Mouse (Mus musculus): ENCODE data around the gene Ano10. TPM values are rescaled to one million over a fixed set of nuclear protein-coding genes. Genes with fewer than 3 reads are reported as not detected.

Gene Ano10
- total RNA-seq (2014; rRNA removed) (35.3 and 48.6 TPM in 2 replicates), polyA plus RNA-seq (2015; fragmentation: Nextera tagmentation; extraction: Ambion mirVana) (32.9 and 34.5 TPM in 2 replicates)

- peak; percentile 98 for DNase-seq (ENCODE audit: low spot score)
- H3K9ac ChIP-seq (replicated peaks; ENCODE audit: low read length) = peak within 1 kb of the TSS; percentile 77
- ATAC-seq = peak; percentile 98
- no peaks in the 10 kb centered on the region for H3K9me3 ChIP-seq (ENCODE audit: low read length)
- H3K27me3 ChIP-seq (ENCODE audit: insufficient read depth, low read length) = no peaks in the 10 kb centered on the region
- H3K4me3 ChIP-seq (ENCODE audit: low read length) = peak within 1 kb of the TSS; percentile 85
- peak; percentile 24; the same call in 1 of the 2 replicates for TF ChIP-seq CTCF (IDR thresholded peaks at IDR 0.05; ENCODE audit: low read depth)
- peaks cover 6% of the 10 kb centered on the region; the same call in 1 of the 2 replicates for H3K4me1 ChIP-seq (ENCODE audit: insufficient read depth, low read length)
- WGBS = 1% methylated on average over 45 of the region's 51 CpGs
- no peaks in the 10 kb centered on the region for H3K36me3 ChIP-seq (ENCODE audit: insufficient read depth, low read length)
- peak within 1 kb of the TSS; percentile 77 for H3K4me2 ChIP-seq (ENCODE audit: low read depth, low read length)
- peak within 1 kb of the TSS; percentile 89 for H3K27ac ChIP-seq
Measured at GRCm38 (mm10) chr9:122294242-122294881, at the start of gene Ano10. Ano10 (minus strand) TSS chr9:122294423.

DNA sequence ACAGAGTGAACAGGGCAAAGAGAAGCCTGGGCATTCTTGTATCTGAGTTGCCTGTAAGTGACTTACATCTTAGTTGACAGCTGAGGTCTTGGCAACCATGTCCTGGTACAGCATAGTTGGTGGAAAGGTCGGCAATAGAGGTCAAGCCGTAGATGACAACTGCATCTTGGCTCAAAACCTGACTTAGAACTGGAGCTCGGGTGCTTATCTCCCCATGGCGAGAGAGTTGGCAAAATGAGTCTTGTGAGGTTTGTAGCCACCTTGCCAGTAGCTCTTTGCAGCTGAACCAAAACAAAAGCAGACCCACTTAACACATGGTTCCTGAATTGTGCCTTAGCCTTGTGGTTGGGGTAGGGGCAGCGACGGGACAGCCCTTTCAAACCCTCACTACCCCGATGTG lies 49.2 kb upstream of the Ano10 start:
- Histone ChIP-seq H3K4me3 (ENCODE audit: low read length) (no peak overlapping the region), H3K9ac (replicated peaks; ENCODE audit: low read length) (no peak overlapping the region), H3K36me3 (ENCODE audit: insufficient read depth, low read length) (no peaks in the 10 kb centered on the region), H3K4me2 (ENCODE audit: low read depth, low read length) (no peak overlapping the region), H3K27ac (no peak overlapping the region), H3K4me1 (ENCODE audit: insufficient read depth, low read length) (no peaks in the 10 kb centered on the region), H3K27me3 (ENCODE audit: insufficient read depth, low read length) (no peaks in the 10 kb centered on the region), H3K9me3 (ENCODE audit: low read length) (no peaks in the 10 kb centered on the region)
- DNase-seq (ENCODE audit: low spot score) (no peak), ATAC-seq (no peak)
- 88% methylated on average over 7 of the region's 7 CpGs for WGBS
- TF ChIP-seq CTCF (IDR thresholded peaks at IDR 0.05; ENCODE audit: low read depth) = no peak

DNA sequence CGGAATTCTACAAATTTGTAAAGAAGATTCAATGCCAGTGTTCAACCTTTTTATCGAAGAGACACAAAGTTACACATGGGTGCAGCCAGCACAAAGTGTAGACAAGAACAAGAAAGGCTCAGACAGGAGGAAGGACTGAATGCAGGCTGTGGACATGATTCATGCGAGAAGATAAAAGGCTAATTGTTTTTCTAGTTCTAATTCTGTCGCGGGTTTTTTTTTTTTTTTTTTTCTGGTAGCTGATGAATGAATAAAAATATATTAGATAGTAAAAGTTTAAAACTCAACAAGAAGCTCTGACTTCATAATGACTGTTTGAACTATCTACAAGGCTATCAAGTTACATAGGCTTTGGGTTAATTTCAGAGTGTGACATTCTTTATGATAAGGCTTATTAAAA lies 45.7 kb upstream of the Ano10 start:
- no peaks in the 10 kb centered on the region for H3K36me3 ChIP-seq (ENCODE audit: insufficient read depth, low read length)
- H3K9ac ChIP-seq (replicated peaks; ENCODE audit: low read length) = no peak overlapping the region
- H3K4me1 ChIP-seq (ENCODE audit: insufficient read depth, low read length) = no peaks in the 10 kb centered on the region
- ATAC-seq (no peak), DNase-seq (ENCODE audit: low spot score) (no peak)
- no peaks in the 10 kb centered on the region for H3K27me3 ChIP-seq (ENCODE audit: insufficient read depth, low read length)
- H3K27ac ChIP-seq = no peak overlapping the region
- no peak overlapping the region for H3K4me3 ChIP-seq (ENCODE audit: low read length)
- WGBS = 58% methylated on average over 5 of the region's 5 CpGs
- H3K9me3 ChIP-seq (ENCODE audit: low read length) = no peaks in the 10 kb centered on the region
- no peak for TF ChIP-seq CTCF (IDR thresholded peaks at IDR 0.05; ENCODE audit: low read depth)
- H3K4me2 ChIP-seq (ENCODE audit: low read depth, low read length) = no peak overlapping the region

DNA sequence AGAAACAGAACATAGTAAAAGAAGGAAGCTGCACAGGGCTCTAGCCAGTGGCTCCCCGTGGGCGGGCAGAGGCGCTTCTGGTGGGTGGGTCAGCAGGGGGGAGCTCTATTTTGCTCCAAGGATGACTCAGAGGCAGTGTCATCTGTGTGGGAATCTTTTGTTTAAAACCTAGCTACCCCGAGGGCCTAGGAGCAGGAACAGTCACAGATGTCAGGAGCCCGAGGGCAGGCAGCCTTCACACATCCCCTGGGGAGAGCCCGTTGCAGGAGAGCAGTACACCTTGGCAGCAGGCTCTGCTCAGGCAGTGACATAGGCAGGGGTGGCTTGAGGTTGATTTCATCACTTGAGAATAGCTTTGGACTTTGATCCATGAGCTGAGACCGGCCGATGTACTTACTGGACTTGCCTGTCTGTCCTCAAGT lies 43.3 kb upstream of the Ano10 start:
- H3K9ac ChIP-seq (replicated peaks; ENCODE audit: low read length) = no peak overlapping the region
- no peaks in the 10 kb centered on the region for H3K9me3 ChIP-seq (ENCODE audit: low read length)
- no peak for TF ChIP-seq CTCF (IDR thresholded peaks at IDR 0.05; ENCODE audit: low read depth)
- H3K36me3 ChIP-seq (ENCODE audit: insufficient read depth, low read length) = no peaks in the 10 kb centered on the region
- no peak for DNase-seq (ENCODE audit: low spot score)
- no peaks in the 10 kb centered on the region for H3K27me3 ChIP-seq (ENCODE audit: insufficient read depth, low read length)
- ATAC-seq = no peak
- no peaks in the 10 kb centered on the region for H3K4me1 ChIP-seq (ENCODE audit: insufficient read depth, low read length)
- no peak overlapping the region for H3K4me2 ChIP-seq (ENCODE audit: low read depth, low read length)
- WGBS = 36% methylated on average over 8 of the region's 8 CpGs
- H3K27ac ChIP-seq = no peak overlapping the region
- no peak overlapping the region for H3K4me3 ChIP-seq (ENCODE audit: low read length)

GRCm38 (mm10) chr9:122336677-122337076 lies 42.5 kb upstream of the Ano10 start:
- no peak for ATAC-seq
- no peak for TF ChIP-seq CTCF (IDR thresholded peaks at IDR 0.05; ENCODE audit: low read depth)
- no peaks in the 10 kb centered on the region for H3K9me3 ChIP-seq (ENCODE audit: low read length)
- 68% methylated on average over 2 of the region's 2 CpGs for WGBS
- H3K4me2 ChIP-seq (ENCODE audit: low read depth, low read length) = no peak overlapping the region
- H3K36me3 ChIP-seq (ENCODE audit: insufficient read depth, low read length) = no peaks in the 10 kb centered on the region
- DNase-seq (ENCODE audit: low spot score) = no peak
- H3K4me3 ChIP-seq (ENCODE audit: low read length) = no peak overlapping the region
- no peaks in the 10 kb centered on the region for H3K4me1 ChIP-seq (ENCODE audit: insufficient read depth, low read length)
- H3K27ac ChIP-seq = no peak overlapping the region
- H3K27me3 ChIP-seq (ENCODE audit: insufficient read depth, low read length) = no peaks in the 10 kb centered on the region
- no peak overlapping the region for H3K9ac ChIP-seq (replicated peaks; ENCODE audit: low read length)

DNA sequence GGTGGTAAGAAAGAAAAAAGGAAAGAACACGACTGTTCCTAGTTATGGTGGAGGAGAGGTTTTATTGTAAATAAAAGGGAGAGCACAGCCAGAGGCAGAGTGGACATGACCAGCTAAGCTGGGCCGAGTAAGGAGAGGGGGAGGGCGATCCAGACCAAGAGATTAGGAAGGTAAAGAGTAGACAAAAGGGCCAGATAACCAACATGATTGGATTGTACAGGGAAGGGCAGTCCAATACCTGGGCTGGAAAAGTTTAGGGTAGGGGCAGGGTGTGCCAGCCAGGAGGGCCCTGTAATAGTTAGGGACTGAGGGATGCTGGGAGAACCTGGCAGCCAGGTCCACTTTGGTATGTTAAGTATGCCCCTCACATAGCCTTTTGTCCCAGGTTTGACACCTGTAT lies 34.0 kb upstream of the Ano10 start:
- no peak overlapping the region for H3K4me3 ChIP-seq (ENCODE audit: low read length)
- no peak for TF ChIP-seq CTCF (IDR thresholded peaks at IDR 0.05; ENCODE audit: low read depth)
- ATAC-seq = no peak
- no peak overlapping the region for H3K4me2 ChIP-seq (ENCODE audit: low read depth, low read length)
- H3K27ac ChIP-seq = no peak overlapping the region
- no peaks in the 10 kb centered on the region for H3K36me3 ChIP-seq (ENCODE audit: insufficient read depth, low read length)
- H3K9me3 ChIP-seq (ENCODE audit: low read length) = no peaks in the 10 kb centered on the region
- WGBS = 71% methylated on average over 3 of the region's 3 CpGs
- DNase-seq (ENCODE audit: low spot score) = no peak
- no peaks in the 10 kb centered on the region for H3K27me3 ChIP-seq (ENCODE audit: insufficient read depth, low read length)
- no peak overlapping the region for H3K9ac ChIP-seq (replicated peaks; ENCODE audit: low read length)
- no peaks in the 10 kb centered on the region for H3K4me1 ChIP-seq (ENCODE audit: insufficient read depth, low read length)

- no peak overlapping the region for H3K4me2 ChIP-seq (ENCODE audit: low read depth, low read length)
- 91% methylated on average over 1 of the region's 1 CpGs for WGBS
- H3K27me3 ChIP-seq (ENCODE audit: insufficient read depth, low read length) = no peaks in the 10 kb centered on the region
- H3K4me3 ChIP-seq (ENCODE audit: low read length) = no peak overlapping the region
- no peak for DNase-seq (ENCODE audit: low spot score)
- no peak for TF ChIP-seq CTCF (IDR thresholded peaks at IDR 0.05; ENCODE audit: low read depth)
- H3K36me3 ChIP-seq (ENCODE audit: insufficient read depth, low read length) = no peaks in the 10 kb centered on the region
- no peak for ATAC-seq
- no peaks in the 10 kb centered on the region for H3K4me1 ChIP-seq (ENCODE audit: insufficient read depth, low read length)
- no peak overlapping the region for H3K27ac ChIP-seq
- no peak overlapping the region for H3K9ac ChIP-seq (replicated peaks; ENCODE audit: low read length)
- H3K9me3 ChIP-seq (ENCODE audit: low read length) = no peaks in the 10 kb centered on the region
Measured at GRCm38 (mm10) chr9:122325996-122326395, 31.8 kb upstream of the Ano10 start.
